Mouse (Mus musculus) CH12.LX (cell line): ENCODE data around the gene Bsg. TPM values are rescaled to one million over a fixed set of nuclear protein-coding genes. Genes with fewer than 3 reads are reported as not detected.
"Not testable (repeated sequence)": the region's sequence is repeated elsewhere in the genome, so short reads cannot be mapped to it uniquely, and the experiment has no call there.

Experiments
- DNase-seq: peaks from one replicate; pipeline ENCODE4 v3.0.0-alpha.2; 2013; ENCODE audit errors: extremely low read depth
- H3K27ac ChIP-seq: 2 replicates; pipeline ENCODE4 v1.5.1; 2012; ENCODE audit warnings: low read depth, mild to moderate bottlenecking, control low read depth, moderate library complexity; ENCODE audit not compliant: insufficient read depth
- H3K27me3 ChIP-seq: replicated peaks from 2 replicates; pipeline ENCODE3; 2012; ENCODE audit warnings: inconsistent platforms
- H3K36me3 ChIP-seq, 2 experiments: replicated peaks in 1 of 2; 2 replicates each; pipeline versions ENCODE3 to v1.6.1; 2012; ENCODE audit warnings: inconsistent platforms in 1 of 2, low read length in 1 of 2, mild to moderate bottlenecking in 1 of 2, mixed read lengths in 1 of 2, moderate library complexity in 1 of 2; ENCODE audit not compliant: control insufficient read depth in 1 of 2, insufficient read depth in 1 of 2
- H3K4me1 ChIP-seq, 2 experiments: 2 replicates each; pipeline ENCODE4 v1.6.1; 2012; ENCODE audit warnings: inconsistent platforms in 1 of 2, moderate library complexity in 1 of 2; ENCODE audit not compliant: insufficient read depth in 2 of 2, control insufficient read depth in 1 of 2
- H3K4me2 ChIP-seq: 2 replicates; pipeline ENCODE4 v1.6.1; 2012; ENCODE audit warnings: low read depth, mild to moderate bottlenecking, control low read depth; ENCODE audit not compliant: poor library complexity, insufficient read depth, severe bottlenecking
- H3K4me3 ChIP-seq, 3 experiments: fragments of 150-350 bp in 1 of 3; sonication (generic) in 1 of 3; replicated peaks in 1 of 3; 2 replicates each; pipeline versions ENCODE3 to v1.5.1; 2011 to 2012; ENCODE audit warnings: low read depth in 2 of 3, low read length in 2 of 3, mild to moderate bottlenecking in 2 of 3, moderate library complexity in 2 of 3, control low read depth in 1 of 3, improper control_type of control experiment in 1 of 3, inconsistent platforms in 1 of 3, mixed read lengths in 1 of 3; ENCODE audit not compliant: poor library complexity in 1 of 3
- H3K79me2 ChIP-seq: replicated peaks from 2 replicates; pipeline ENCODE4 v1.6.1; 2012; ENCODE audit warnings: mild to moderate bottlenecking, moderate library complexity; ENCODE audit not compliant: control insufficient read depth, poor library complexity, insufficient read depth, severe bottlenecking; ENCODE audit errors: extremely low read depth
- H3K9ac ChIP-seq: 2 replicates; pipeline ENCODE4 v1.6.1; 2012; ENCODE audit warnings: low read depth, mild to moderate bottlenecking, control low read depth, moderate library complexity; ENCODE audit not compliant: insufficient read depth
- H3K9me3 ChIP-seq: replicated peaks from 2 replicates; pipeline ENCODE3; 2012; ENCODE audit warnings: low read length, inconsistent platforms, mixed read lengths
- BHLHE40 ChIP-seq: IDR thresholded peaks from 2 replicates; pipeline ENCODE4 v1.6.1; 2011; ENCODE audit warnings: mild to moderate bottlenecking, low read depth, low read length, improper control_type of control experiment
- CTCF ChIP-seq, 2 experiments: IDR thresholded peaks in 1 of 2; conservative IDR thresholded peaks in 1 of 2; 2 replicates each; pipeline ENCODE4 v1.5.1; 2011 to 2012; ENCODE audit warnings: low read depth in 2 of 2, low read length in 2 of 2, improper control_type of control experiment in 1 of 2, inconsistent platforms in 1 of 2, mild to moderate bottlenecking in 1 of 2, moderate library complexity in 1 of 2
- E2F4 ChIP-seq: IDR thresholded peaks from 2 replicates; pipeline ENCODE4 v1.6.1; 2011; ENCODE audit warnings: low read depth, low read length, improper control_type of control experiment; ENCODE audit not compliant: insufficient replicate concordance
- ETS1 ChIP-seq: conservative IDR thresholded peaks from 2 replicates; pipeline ENCODE4 v1.6.1; 2012; ENCODE audit warnings: low read depth, mild to moderate bottlenecking, inconsistent platforms, low read length, improper control_type of control experiment, moderate library complexity
- GABPA ChIP-seq: IDR thresholded peaks from 2 replicates; pipeline ENCODE4 v1.6.1; 2012; ENCODE audit warnings: low read depth, low read length, improper control_type of control experiment, inconsistent platforms; ENCODE audit not compliant: insufficient replicate concordance
- IRF4 ChIP-seq: IDR thresholded peaks from 2 replicates; pipeline ENCODE4 v1.6.1; 2014; ENCODE audit warnings: low read depth, mild to moderate bottlenecking, inconsistent platforms, low read length, improper control_type of control experiment
- JUN ChIP-seq: IDR thresholded peaks from 2 replicates; pipeline ENCODE4 v1.6.1; 2011; ENCODE audit warnings: low read depth, mild to moderate bottlenecking, low read length, improper control_type of control experiment, moderate library complexity; ENCODE audit not compliant: insufficient read depth
- MAX ChIP-seq: IDR thresholded peaks from 2 replicates; pipeline ENCODE4 v1.6.1; 2011; ENCODE audit warnings: low read length, improper control_type of control experiment
- MEF2A ChIP-seq: IDR thresholded peaks from 2 replicates; pipeline ENCODE4 v1.6.1; 2014; ENCODE audit warnings: low read depth, mild to moderate bottlenecking, inconsistent platforms, low read length, improper control_type of control experiment, borderline replicate concordance
- MXI1 ChIP-seq: IDR thresholded peaks from 2 replicates; pipeline ENCODE4 v1.6.1; 2011; ENCODE audit warnings: mild to moderate bottlenecking, low read depth, low read length, improper control_type of control experiment
- POLR2A ChIP-seq: IDR thresholded peaks from 2 replicates; pipeline ENCODE4 v1.6.1; 2011; ENCODE audit warnings: low read depth, mild to moderate bottlenecking, improper control_type of control experiment, low read length
- POLR2AphosphoS2 ChIP-seq: IDR thresholded peaks from 2 replicates; pipeline ENCODE4 v1.6.1; 2011; ENCODE audit warnings: low read depth, low read length, improper control_type of control experiment
- RAD21 ChIP-seq: IDR thresholded peaks from 2 replicates; pipeline ENCODE4 v1.6.1; 2011; ENCODE audit warnings: low read depth, mild to moderate bottlenecking, low read length, improper control_type of control experiment, moderate library complexity
- USF1 ChIP-seq: IDR thresholded peaks from 2 replicates; pipeline ENCODE4 v1.6.1; 2014; ENCODE audit warnings: low read depth, mild to moderate bottlenecking, inconsistent platforms, low read length, improper control_type of control experiment
- ZNF384 ChIP-seq: IDR thresholded peaks from 2 replicates; pipeline ENCODE4 v1.6.1; 2012; ENCODE audit warnings: low read depth, low read length, improper control_type of control experiment, inconsistent platforms
- dilution Hi-C: fragments of 300-500 bp; cut with MboI; formaldehyde crosslinking; loops from 2 replicates; pipeline ENCODE4 v1.14.3; 2020; ENCODE audit warnings: low sequenced_read_pairs; ENCODE audit not compliant: extremely low pct_unique_long_range_greater_than_20kb, extremely low pct_ligation_motif_present
- in situ Hi-C: fragments of 300-500 bp; cut with MboI; formaldehyde crosslinking; loops from 3 replicates; pipeline ENCODE4 v1.14.3; 2019; ENCODE audit warnings: low sequenced_read_pairs, low pct_ligation_motif_present, low pct_unique_long_range_greater_than_20kb, mixed read lengths
- polyA plus RNA-seq: library from polyadenylated mRNA; unstranded; fragments of >175 nt; gene quantifications from 2 replicates; pipeline ENCODE4 v1.2.1, GENCODE M21; 2012; ENCODE audit warnings: low read depth; ENCODE audit not compliant: insufficient read length
- total RNA-seq, 2 experiments: library from RNA; depleted of rRNA; stranded (reverse); fragments of 300-350 nt in 1 of 2; fragments of >200 nt in 1 of 2; gene quantifications; 2 replicates each; pipeline ENCODE4 v1.2.3; 2012 to 2014

Bsg gene
- total and polyA plus RNA-seq, 3 experiments, result 360 to 710 (median 421) TPM

GRCm38 (mm10) chr10:79759675-79760074, 55.4 kb downstream of the Bsg start:
- H3K4me2 ChIP-seq, H3K9me3 ChIP-seq, dilution Hi-C loops, H3K4me3 ChIP-seq, H3K27me3 ChIP-seq, H3K27ac ChIP-seq, DNase-seq, in situ Hi-C loops, H3K9ac ChIP-seq: not testable (repeated sequence)
- H3K36me3 ChIP-seq, result peaks cover 63 to 90% of the 10 kb centered on the region in 2 experiments
- H3K4me1 ChIP-seq, result peaks cover 12 to 19% of the 10 kb centered on the region in 2 experiments
- peak; percentile 37; the same call in 1 of the 2 replicates for TF ChIP-seq ZNF384
- peaks cover 21% of the 10 kb centered on the region for H3K79me2 ChIP-seq

- dilution Hi-C loops (no loop called here), in situ Hi-C loops (no loop called here)
- H3K27ac ChIP-seq, result no peak overlapping the region
- DNase-seq, result no peak
- H3K79me2 ChIP-seq, result peaks cover 31% of the 10 kb centered on the region
- H3K4me2 ChIP-seq, result no peak overlapping the region
- no peak overlapping the region for H3K9ac ChIP-seq
- H3K36me3 ChIP-seq, result peaks cover 63 to 88% of the 10 kb centered on the region in 2 experiments
- no peaks in the 10 kb centered on the region for H3K27me3 ChIP-seq
- H3K4me1 ChIP-seq, result peaks cover 22 to 29% of the 10 kb centered on the region in 2 experiments
- no peak overlapping the region for H3K4me3 ChIP-seq
- TF ChIP-seq MAX (no peak), BHLHE40 (no peak), RAD21 (no peak), MXI1 (no peak), JUN (no peak), ETS1 (no peak), POLR2AphosphoS2 (no peak), IRF4 (no peak), POLR2A (no peak), USF1 (no peak), GABPA (no peak), E2F4 (no peak), CTCF (conservative IDR thresholded peaks at IDR 0.05 in 1 of 2, IDR thresholded peaks at IDR 0.05 in 1 of 2; ENCODE audit: low read depth in 2 of 2, low read length in 2 of 2) (no peak), MEF2A (no peak)
- no peaks in the 10 kb centered on the region for H3K9me3 ChIP-seq
Observed at GRCm38 (mm10) chr10:79760603-79761143, 56.4 kb downstream of the Bsg start.

Other genes with a start within 250 kb of the Bsg start
Only the 20 nearest of the 29 such genes appear.
- 26.7 and 27.8 TPM in 2 replicates for gene Mier2, start 149.3 kb upstream of the Bsg start, total RNA-seq (2012; rRNA removed)
- gene Mier2, start 149.3 kb upstream of the Bsg start, total RNA-seq (2014; rRNA removed), result 20.7 and 22.4 TPM in 2 replicates
- gene Mier2, start 149.3 kb upstream of the Bsg start, polyA plus RNA-seq, result 25.5 and 30.2 TPM in 2 replicates
- not detected in 2 replicates for gene Theg, start 117.2 kb upstream of the Bsg start, total RNA-seq (2012; rRNA removed)
- gene Theg, start 117.2 kb upstream of the Bsg start, total RNA-seq (2014; rRNA removed), result not detected in 2 replicates
- not detected in 2 replicates for gene Theg, start 117.2 kb upstream of the Bsg start, polyA plus RNA-seq
- gene C2cd4c, start 90.5 kb upstream of the Bsg start, total RNA-seq (2012; rRNA removed), result 0.04 TPM in 1 of 2 replicates, not detected in the other
- not detected in 2 replicates for gene C2cd4c, start 90.5 kb upstream of the Bsg start, total RNA-seq (2014; rRNA removed)
- gene C2cd4c, start 90.5 kb upstream of the Bsg start, polyA plus RNA-seq, result not detected in 2 replicates
- not detected in 2 replicates for gene Shc2, start 66.6 kb upstream of the Bsg start, total RNA-seq (2012; rRNA removed)
- not detected in 2 replicates for gene Shc2, start 66.6 kb upstream of the Bsg start, total RNA-seq (2014; rRNA removed)
- not detected in 2 replicates for gene Shc2, start 66.6 kb upstream of the Bsg start, polyA plus RNA-seq
- gene Odf3l2, start 58.8 kb upstream of the Bsg start, total RNA-seq (2012; rRNA removed), result not detected in 2 replicates
- gene Odf3l2, start 58.8 kb upstream of the Bsg start, total RNA-seq (2014; rRNA removed), result not detected in 2 replicates
- gene Odf3l2, start 58.8 kb upstream of the Bsg start, polyA plus RNA-seq, result not detected in 2 replicates
- gene Madcam1, start 39.9 kb upstream of the Bsg start, total RNA-seq (2012; rRNA removed), result 62.4 and 110 TPM in 2 replicates
- gene Madcam1, start 39.9 kb upstream of the Bsg start, total RNA-seq (2014; rRNA removed), result 55.4 and 61.9 TPM in 2 replicates
- gene Madcam1, start 39.9 kb upstream of the Bsg start, polyA plus RNA-seq, result 167 and 171 TPM in 2 replicates
- 33.7 and 58.9 TPM in 2 replicates for gene Tpgs1, start 35.1 kb upstream of the Bsg start, total RNA-seq (2012; rRNA removed)
- 34.4 and 42.8 TPM in 2 replicates for gene Tpgs1, start 35.1 kb upstream of the Bsg start, total RNA-seq (2014; rRNA removed)
- gene Tpgs1, start 35.1 kb upstream of the Bsg start, polyA plus RNA-seq, result 42.0 and 44.5 TPM in 2 replicates
- gene Cdc34, start 22.3 kb upstream of the Bsg start, total RNA-seq (2012; rRNA removed), result 335 and 348 TPM in 2 replicates
- 323 and 331 TPM in 2 replicates for gene Cdc34, start 22.3 kb upstream of the Bsg start, total RNA-seq (2014; rRNA removed)
- gene Cdc34, start 22.3 kb upstream of the Bsg start, polyA plus RNA-seq, result 314 and 354 TPM in 2 replicates
- 0.17 and 0.67 TPM in 2 replicates for gene Gzmm, start 15.5 kb upstream of the Bsg start, total RNA-seq (2012; rRNA removed)
- gene Gzmm, start 15.5 kb upstream of the Bsg start, total RNA-seq (2014; rRNA removed), result 0.45 and 0.59 TPM in 2 replicates
- gene Gzmm, start 15.5 kb upstream of the Bsg start, polyA plus RNA-seq, result 0.30 and 0.73 TPM in 2 replicates
- gene Hcn2, start 12.1 kb downstream of the Bsg start, total RNA-seq (2012; rRNA removed), result 1.8 and 2.2 TPM in 2 replicates
- 0.21 and 0.23 TPM in 2 replicates for gene Hcn2, start 12.1 kb downstream of the Bsg start, total RNA-seq (2014; rRNA removed)
- gene Hcn2, start 12.1 kb downstream of the Bsg start, polyA plus RNA-seq, result 0.23 and 0.44 TPM in 2 replicates
- gene Polrmt, start 42.1 kb downstream of the Bsg start, total RNA-seq (2012; rRNA removed), result 50.1 and 50.5 TPM in 2 replicates
- gene Polrmt, start 42.1 kb downstream of the Bsg start, total RNA-seq (2014; rRNA removed), result 13.5 and 18.1 TPM in 2 replicates
- gene Polrmt, start 42.1 kb downstream of the Bsg start, polyA plus RNA-seq, result 40.2 and 49.0 TPM in 2 replicates
- not detected in 2 replicates for gene Fgf22, start 50.6 kb downstream of the Bsg start, total RNA-seq (2012; rRNA removed)
- gene Fgf22, start 50.6 kb downstream of the Bsg start, total RNA-seq (2014; rRNA removed), result not detected in 2 replicates
- not detected in 2 replicates for gene Fgf22, start 50.6 kb downstream of the Bsg start, polyA plus RNA-seq
- gene Rnf126, start 62.5 kb downstream of the Bsg start, total RNA-seq (2012; rRNA removed), result 67.9 and 74.8 TPM in 2 replicates
- gene Rnf126, start 62.5 kb downstream of the Bsg start, total RNA-seq (2014; rRNA removed), result 28.9 and 32.4 TPM in 2 replicates
- 90.7 and 112 TPM in 2 replicates for gene Rnf126, start 62.5 kb downstream of the Bsg start, polyA plus RNA-seq
- gene Fstl3, start 72.8 kb downstream of the Bsg start, total RNA-seq (2012; rRNA removed), result 0.25 TPM in 2 replicates
- gene Fstl3, start 72.8 kb downstream of the Bsg start, total RNA-seq (2014; rRNA removed), result not detected in 2 replicates
- not detected in 2 replicates for gene Fstl3, start 72.8 kb downstream of the Bsg start, polyA plus RNA-seq
- gene Prss57, start 86.5 kb downstream of the Bsg start, total RNA-seq (2012; rRNA removed), result 0.08 and 0.21 TPM in 2 replicates
- not detected in 2 replicates for gene Prss57, start 86.5 kb downstream of the Bsg start, total RNA-seq (2014; rRNA removed)
- not detected in 2 replicates for gene Prss57, start 86.5 kb downstream of the Bsg start, polyA plus RNA-seq
- gene Palm, start 89.1 kb downstream of the Bsg start, total RNA-seq (2012; rRNA removed), result 3.1 and 5.3 TPM in 2 replicates
- 0.36 and 0.78 TPM in 2 replicates for gene Palm, start 89.1 kb downstream of the Bsg start, total RNA-seq (2014; rRNA removed)
- gene Palm, start 89.1 kb downstream of the Bsg start, polyA plus RNA-seq, result 1.5 and 2.5 TPM in 2 replicates
- gene Misp, start 116.5 kb downstream of the Bsg start, total RNA-seq (2012; rRNA removed), result not detected in 2 replicates
- not detected in 2 replicates for gene Misp, start 116.5 kb downstream of the Bsg start, total RNA-seq (2014; rRNA removed)
- gene Misp, start 116.5 kb downstream of the Bsg start, polyA plus RNA-seq, result not detected in 2 replicates
- gene Ptbp1, start 149.9 kb downstream of the Bsg start, total RNA-seq (2012; rRNA removed), result 252 and 284 TPM in 2 replicates
- gene Ptbp1, start 149.9 kb downstream of the Bsg start, total RNA-seq (2014; rRNA removed), result 261 and 284 TPM in 2 replicates
- 482 and 497 TPM in 2 replicates for gene Ptbp1, start 149.9 kb downstream of the Bsg start, polyA plus RNA-seq
- 0.30 TPM in 1 of 2 replicates, not detected in the other for gene Prtn3, start 170.0 kb downstream of the Bsg start, total RNA-seq (2012; rRNA removed)
- not detected in 2 replicates for gene Prtn3, start 170.0 kb downstream of the Bsg start, total RNA-seq (2014; rRNA removed)
- gene Prtn3, start 170.0 kb downstream of the Bsg start, polyA plus RNA-seq, result 0.39 TPM in 1 of 2 replicates, not detected in the other
- gene Plppr3, start 170.1 kb downstream of the Bsg start, total RNA-seq (2012; rRNA removed), result 0.47 and 0.55 TPM in 2 replicates
- not detected in 2 replicates for gene Plppr3, start 170.1 kb downstream of the Bsg start, total RNA-seq (2014; rRNA removed)
- 3.4 TPM in 2 replicates for gene Plppr3, start 170.1 kb downstream of the Bsg start, polyA plus RNA-seq